Mouse (Mus musculus): ENCODE data around the gene Mrgpra9.
"Not testable (repeated sequence)": the region's sequence is repeated elsewhere in the genome, so short reads cannot be mapped to it uniquely, and the experiment has no call there.

Gene Mrgpra9

DNA sequence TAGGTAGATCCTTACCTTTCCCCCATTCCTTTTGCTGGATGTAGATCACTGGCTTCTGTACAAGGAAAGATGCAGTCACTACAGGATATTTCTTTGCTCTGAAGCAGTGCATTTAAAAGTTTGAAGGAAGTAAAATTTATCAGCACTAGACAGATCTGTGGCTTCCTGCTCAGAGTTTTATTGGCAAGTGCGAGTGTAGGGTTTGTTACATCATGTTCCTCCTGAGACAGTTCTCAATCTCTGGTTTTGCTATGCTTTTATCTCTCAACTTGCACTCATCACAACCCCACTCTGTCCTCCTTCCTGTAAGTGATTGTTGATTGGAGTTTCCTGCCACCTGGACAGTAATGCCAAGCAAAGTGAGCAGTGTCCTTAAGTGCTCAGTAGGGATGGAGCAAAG is at the start of gene Mrgpra9:
Gene Mrgpra9 (minus strand): TSS at position 79 of the 400 bp plus-strand sequence.
- DNase-seq (ENCODE audit: extremely low read depth, insufficient read length, low spot score): no peak

DNA sequence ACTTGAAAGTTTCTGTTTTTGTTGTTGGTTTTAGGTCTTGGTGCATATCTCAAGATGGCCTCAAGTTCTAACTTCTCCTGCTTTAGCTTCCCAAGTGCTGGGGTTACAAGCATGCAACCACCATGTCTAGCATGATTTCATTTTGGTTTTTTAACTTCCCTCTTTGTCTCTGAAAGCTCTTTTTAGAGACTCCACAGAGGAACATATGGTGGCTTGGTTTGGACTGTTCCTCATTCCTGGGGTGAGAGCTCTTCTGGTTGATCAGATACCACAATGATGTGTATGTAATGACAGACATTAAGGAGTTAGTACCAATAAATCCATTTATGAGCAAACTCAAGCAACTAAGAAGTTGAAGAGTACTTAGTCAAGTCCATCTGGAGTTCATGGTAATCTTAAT is 47.0 kb upstream of the Mrgpra9 start:
- DNase-seq (ENCODE audit: extremely low read depth, insufficient read length, low spot score): not testable (repeated sequence)

DNA sequence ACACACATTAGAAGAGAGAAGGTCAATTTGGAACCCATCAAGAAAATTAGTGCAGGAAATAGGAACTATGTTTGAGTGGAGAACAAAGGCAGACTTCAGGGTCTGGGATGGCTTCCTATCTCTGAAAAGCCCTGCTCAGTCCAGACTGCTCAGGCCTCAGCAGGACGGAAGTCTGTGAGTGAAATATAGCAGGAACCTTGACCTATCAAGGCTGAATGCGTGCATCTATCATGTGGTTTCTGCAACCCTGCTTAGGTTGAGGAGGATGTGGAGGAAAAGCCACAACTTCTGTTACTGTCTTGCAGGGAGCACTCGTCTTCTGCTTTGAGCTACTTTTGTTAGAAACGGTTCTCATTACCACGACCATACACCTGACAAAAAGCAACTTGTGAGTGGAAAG is 18.9 kb upstream of the Mrgpra9 start:
- not testable (repeated sequence) for DNase-seq (ENCODE audit: extremely low read depth, insufficient read length, low spot score)

DNA sequence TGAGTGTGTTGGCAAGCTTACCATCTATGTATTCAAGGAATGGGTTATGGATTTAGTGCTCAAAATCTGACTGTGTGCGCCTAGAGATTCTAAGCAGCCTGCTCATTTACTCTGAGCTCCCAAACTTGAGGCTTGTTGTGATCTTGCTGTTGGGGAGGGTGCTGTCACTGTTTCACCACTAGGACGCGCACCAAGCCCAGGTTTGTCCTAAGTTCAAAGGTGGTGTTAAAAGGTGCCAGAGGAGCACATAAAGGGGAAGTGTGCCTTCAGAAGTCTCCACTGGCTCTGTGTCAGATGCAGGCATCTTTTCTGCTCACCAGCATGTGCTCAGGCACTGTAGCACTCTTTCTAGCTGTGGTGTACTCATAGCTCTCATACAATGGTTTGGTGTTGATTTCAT is 8.0 kb downstream of the Mrgpra9 start:
- no peak for DNase-seq (ENCODE audit: extremely low read depth, insufficient read length, low spot score)

DNA sequence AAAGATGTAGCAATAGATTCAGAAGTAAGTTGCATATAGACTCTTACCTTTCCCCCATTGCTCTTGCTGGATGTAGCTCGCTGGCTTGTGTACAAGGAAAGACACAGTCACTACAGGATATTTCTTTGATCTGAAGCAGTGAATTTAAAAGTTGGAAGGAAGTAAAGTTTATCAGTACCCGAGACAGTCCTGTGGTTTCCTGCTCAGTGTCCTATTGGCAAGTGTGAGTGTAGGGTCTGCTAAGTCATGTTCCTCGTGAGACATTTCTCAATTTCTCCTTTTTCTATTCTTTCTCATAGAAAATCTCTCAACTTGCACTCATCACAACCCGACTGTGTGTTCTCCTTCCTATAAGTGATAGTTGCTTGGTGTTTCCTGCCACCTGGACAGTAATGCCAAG is 47.8 kb downstream of the Mrgpra9 start, which contains the start of gene Mrgpra6:
Gene Mrgpra6 (minus strand): TSS at position 91 of the 400 bp plus-strand sequence.
- DNase-seq (ENCODE audit: extremely low read depth, insufficient read length, low spot score): no peak

DNA sequence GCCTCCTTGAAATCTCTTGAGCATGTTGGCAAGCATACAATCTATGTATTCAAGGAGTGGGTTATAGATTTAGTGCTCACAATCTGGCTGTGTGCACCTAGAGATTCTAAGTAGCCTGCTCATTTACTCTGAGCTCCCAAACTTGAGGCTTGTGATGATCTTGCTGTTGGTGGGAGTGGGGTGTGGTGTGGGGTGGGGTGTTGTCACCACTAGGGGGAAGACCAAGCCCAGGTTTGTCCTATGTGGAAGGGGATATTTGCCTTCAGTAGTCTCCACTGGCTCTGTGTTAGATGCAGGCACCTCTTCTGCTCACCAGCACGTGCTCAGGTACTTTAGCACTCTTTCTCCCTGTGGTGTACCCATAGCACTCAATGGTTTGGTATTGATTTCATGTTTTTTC is 57.4 kb downstream of the Mrgpra9 start:
- no peak for DNase-seq (ENCODE audit: extremely low read depth, insufficient read length, low spot score)

Measured in 3134 (cell line).